Mouse (Mus musculus): Measurements from ENCODE around the gene Ovgp1. TPM values are rescaled to one million over a fixed set of nuclear protein-coding genes. Genes with fewer than 3 reads are reported as not detected.

The Ovgp1 gene
- polyA plus RNA-seq (2017; shearing (Covaris generic)), result 4.1 TPM

DNA sequence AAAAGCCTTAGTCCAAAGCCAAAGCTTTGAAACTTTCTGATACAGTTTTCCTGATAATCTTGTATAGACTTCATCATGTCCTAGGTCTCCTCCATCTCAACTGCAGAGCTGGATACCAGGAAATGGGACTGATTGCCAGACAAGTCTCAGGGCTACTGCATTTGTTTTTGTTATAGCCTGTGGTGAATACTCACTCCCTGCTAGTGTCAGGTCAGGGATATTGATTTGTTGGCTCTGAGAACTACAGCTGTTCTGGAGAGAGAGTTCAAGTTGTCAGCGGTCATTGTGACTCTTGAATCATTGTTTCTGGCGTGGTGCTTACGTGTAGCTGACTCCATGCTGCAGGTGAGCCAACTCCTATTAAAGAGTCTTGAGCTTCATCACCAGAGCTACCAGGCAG, at the start of gene Ovgp1:
Gene Ovgp1, plus strand, starts transcription at position 301 of the 400 bp plus-strand sequence.

DNA sequence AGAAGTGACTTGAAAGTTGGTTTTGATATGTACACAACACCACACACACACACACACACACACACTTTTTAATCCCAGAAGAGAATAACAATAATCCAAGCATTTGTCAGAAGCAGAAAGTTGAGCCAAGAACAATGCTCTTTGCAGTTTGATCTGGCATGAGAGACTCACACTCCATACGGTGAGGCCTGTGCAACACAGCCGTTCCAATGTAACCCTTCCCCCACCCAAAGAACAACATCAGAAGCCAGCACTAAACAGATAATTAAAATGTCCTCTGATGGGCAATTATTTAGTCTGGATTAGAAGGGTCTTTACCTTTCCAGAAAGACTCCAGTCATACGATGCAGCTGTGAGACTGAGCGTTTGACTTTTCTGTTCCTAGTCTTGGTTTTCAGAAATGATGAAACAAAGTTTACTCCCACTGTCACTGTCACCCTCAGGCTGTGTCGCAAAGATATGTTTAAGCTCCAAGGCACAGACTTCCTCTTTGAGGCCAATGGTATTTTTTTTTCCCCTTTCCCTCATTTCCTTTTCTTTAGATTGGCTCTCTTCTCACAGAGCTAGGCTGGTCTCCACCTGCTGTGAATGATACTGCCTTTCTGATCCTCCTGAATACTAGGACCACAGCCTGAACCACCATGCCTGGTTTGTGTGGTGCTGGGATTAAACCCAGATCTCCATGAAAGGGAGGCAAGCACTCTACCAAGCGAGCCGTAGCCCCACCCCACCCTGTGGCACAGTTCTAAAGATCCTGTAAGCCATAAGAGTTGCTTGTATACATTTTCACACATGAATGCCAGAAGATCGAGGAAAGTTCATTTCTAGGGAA, 41.1 kb upstream of the Ovgp1 start, which contains the start of gene I830077J02Rik:
Gene I830077J02Rik, minus strand, starts transcription at position 425 of the 832 bp plus-strand sequence.

DNA sequence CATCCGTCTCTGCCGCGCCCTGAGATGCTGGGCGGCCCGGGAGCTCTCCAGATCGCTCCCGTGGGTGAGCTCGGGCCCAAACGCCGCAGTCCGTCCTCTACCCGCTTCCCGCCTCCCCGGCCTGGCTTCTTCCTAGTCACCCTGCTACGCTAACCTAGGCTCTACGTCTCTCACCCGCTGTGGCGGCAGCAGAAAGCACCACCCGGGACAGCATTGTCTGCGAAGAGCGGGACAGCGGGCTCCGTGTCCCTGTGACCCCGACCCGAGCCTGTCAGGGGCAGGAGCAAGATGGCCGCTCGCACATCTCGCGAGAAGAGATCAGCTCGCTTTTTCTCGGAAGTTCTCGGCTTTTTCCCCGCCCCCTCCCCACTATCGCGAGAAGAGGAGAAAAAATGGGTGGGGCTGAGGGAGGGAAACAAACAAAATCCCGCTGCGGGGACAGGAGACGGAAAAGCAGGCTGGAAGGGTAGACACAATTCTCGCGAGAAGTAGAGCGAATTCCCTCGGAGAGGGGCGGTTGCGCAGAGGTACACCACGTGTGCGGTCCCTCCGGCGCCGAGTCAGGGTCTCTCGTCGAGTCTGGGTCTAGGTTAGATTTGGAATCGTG, 14.4 kb upstream of the Ovgp1 start, which contains the start of gene Wdr77:
Gene Wdr77, plus strand, starts transcription at position 396 of the 607 bp plus-strand sequence.

DNA sequence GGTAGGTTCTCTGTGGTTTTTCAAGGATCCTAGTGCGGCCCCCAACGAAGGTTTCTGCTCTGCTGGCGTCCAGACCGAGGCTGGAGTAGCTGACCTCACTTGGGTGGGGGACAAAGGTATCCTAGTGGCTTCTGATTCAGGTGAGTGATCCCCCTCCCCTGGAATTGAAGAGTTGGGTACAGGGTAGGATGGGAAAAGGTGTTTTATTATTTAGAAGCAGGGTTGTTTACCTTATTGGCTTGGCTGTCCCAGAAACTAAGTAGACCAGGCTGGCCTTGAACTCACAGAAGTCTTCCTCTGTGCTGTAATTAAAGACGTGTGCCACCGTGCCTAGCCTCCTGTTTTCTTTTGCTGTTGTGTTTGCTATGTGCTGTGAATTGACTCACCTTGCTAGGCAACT, 13.5 kb upstream of the Ovgp1 start, which contains the start of gene Atp5f1:
Gene Atp5f1, minus strand, starts transcription at position 101 of the 400 bp plus-strand sequence.

DNA sequence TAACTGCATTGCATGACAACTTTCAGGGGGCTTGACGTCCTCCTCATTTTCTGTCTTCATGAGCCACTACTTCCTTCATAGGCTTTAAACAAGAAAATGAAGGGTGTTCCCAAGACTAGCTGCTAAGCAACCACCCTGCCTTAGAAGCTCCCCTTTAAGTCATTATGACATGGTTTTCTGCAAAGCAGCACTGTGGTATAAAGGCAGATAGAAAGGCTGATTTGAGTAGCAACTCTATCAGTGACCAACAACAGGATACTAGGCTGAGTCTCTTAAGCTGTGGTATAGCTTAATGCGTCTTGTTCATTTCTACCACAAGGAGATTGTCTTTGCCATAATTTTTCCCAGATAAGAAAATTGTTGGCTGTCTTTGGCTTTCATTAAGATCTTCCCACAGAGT, 41.0 kb downstream of the Ovgp1 start, which contains the start of gene Pifo:
Gene Pifo, minus strand, starts transcription at position 101 of the 400 bp plus-strand sequence.

DNA sequence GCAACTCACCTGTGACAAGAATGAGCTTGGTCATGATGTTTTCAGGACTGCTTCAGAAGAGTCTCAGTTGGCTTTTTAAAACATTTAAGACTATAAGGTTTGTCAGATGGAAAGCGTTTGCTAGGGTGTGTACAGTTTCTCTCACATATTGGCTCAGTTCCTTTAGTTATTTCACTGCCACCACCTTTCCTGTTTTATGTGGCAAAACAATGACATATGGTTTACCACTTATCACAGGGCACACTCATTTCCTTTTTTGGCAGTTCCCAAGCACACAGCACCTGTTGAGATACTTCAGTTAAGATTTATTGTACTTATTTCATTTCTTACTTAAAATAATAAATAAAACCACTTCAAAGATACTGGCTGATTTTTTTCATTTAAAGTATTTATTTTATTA, 59.3 kb downstream of the Ovgp1 start, which contains the start of gene Chil5:
Gene Chil5, minus strand, starts transcription at position 34 of the 400 bp plus-strand sequence.

Other genes starting within 250 kb of the Ovgp1 start
- 330 TPM for gene Rap1a, start 172.4 kb upstream of the Ovgp1 start, polyA plus RNA-seq (2017; shearing (Covaris generic))
- not detected for gene Adora3, start 102.9 kb upstream of the Ovgp1 start, polyA plus RNA-seq (2017; shearing (Covaris generic))
- gene Tmigd3, start 102.8 kb upstream of the Ovgp1 start, polyA plus RNA-seq (2017; shearing (Covaris generic)), result not detected
- 0.87 TPM for gene I830077J02Rik, start 41.0 kb upstream of the Ovgp1 start, polyA plus RNA-seq (2017; shearing (Covaris generic))
- gene Wdr77, start 14.3 kb upstream of the Ovgp1 start, polyA plus RNA-seq (2017; shearing (Covaris generic)), result 86.9 TPM
- gene Atp5f1, start 13.6 kb upstream of the Ovgp1 start, polyA plus RNA-seq (2017; shearing (Covaris generic)), result 379 TPM
- gene Pifo, start 40.9 kb downstream of the Ovgp1 start, polyA plus RNA-seq (2017; shearing (Covaris generic)), result 1.1 TPM
- gene Chil5, start 59.1 kb downstream of the Ovgp1 start, polyA plus RNA-seq (2017; shearing (Covaris generic)), result 11.1 TPM
- not detected for gene Chia1, start 139.5 kb downstream of the Ovgp1 start, polyA plus RNA-seq (2017; shearing (Covaris generic))
- gene Chil3, start 193.9 kb downstream of the Ovgp1 start, polyA plus RNA-seq (2017; shearing (Covaris generic)), result not detected
- gene Chil4, start 245.8 kb downstream of the Ovgp1 start, polyA plus RNA-seq (2017; shearing (Covaris generic)), result not detected